Mouse (Mus musculus): ENCODE measurements around the gene Tmem252. TPM values are rescaled to one million over a fixed set of nuclear protein-coding genes. Genes with fewer than 3 reads are reported as not detected.

Gene Tmem252
- polyA plus RNA-seq, 1 experiment from 2014 or later = 3.9 TPM

DNA sequence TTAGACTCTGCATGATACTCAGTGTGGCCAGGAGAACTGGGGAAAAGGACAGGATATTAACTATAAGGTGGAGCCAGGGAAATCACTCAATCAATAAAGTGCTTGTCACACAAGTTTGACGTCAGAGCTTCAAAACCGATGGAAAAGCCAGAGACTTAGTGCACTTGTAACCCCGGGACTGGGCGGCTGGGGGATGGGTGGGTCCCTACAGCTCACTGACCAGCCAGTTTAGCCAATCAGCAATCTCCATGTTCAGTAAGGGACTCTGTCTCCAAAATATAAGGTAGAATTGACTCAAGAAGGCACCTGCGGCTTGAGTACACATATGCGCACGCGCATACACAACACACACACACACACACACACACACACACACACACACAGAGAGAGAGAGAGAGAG lies 25.8 kb upstream of the Tmem252 start:
- 72% methylated on average over 8 of the region's 8 CpGs for WGBS
- Histone ChIP-seq H3K9ac (ENCODE audit: low read length) (no peak overlapping the region), H3K4me2 (ENCODE audit: low read depth, low read length) (no peak overlapping the region), H3K4me3 (ENCODE audit: low read length) (no peak overlapping the region), H3K4me1 (ENCODE audit: control insufficient read depth, insufficient read depth, low read length) (0 out of 2 replicates have a peak, but pooled peaks cover 4% of the 10 kb centered on the region), H3K36me3 (ENCODE audit: control insufficient read depth, insufficient read depth) (no peaks in the 10 kb centered on the region), H3K27me3 (ENCODE audit: control insufficient read depth, insufficient read depth, low read length) (no peaks in the 10 kb centered on the region), H3K27ac (ENCODE audit: low read length) (no peak overlapping the region), H3K9me3 (replicated peaks; ENCODE audit: control insufficient read depth, low read length) (no peaks in the 10 kb centered on the region)
- ATAC-seq (replicated peaks; ENCODE audit: extremely low read depth, insufficient read depth, low FRiP score) = no peak

DNA sequence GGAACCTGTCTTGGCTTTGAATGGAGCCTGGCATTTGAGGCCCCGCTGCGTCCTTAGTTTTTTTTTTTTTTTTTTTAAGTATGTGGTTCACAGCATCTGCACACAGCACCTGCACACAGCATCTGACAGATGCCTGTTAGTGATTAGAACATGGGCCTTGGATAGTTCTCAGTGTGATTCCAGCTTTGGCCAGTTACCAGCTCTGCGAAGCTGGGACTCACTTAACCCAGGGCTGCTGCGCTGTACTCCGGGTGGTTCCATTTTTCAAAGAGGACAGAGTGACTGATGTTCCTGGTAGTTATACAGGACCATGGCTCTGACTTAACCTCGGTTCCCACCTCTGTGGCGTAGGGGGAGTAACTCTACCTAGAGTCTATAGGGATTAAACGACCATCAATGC lies 23.4 kb upstream of the Tmem252 start:
- Histone ChIP-seq H3K27ac (ENCODE audit: low read length) (no peak overlapping the region), H3K4me3 (ENCODE audit: low read length) (no peak overlapping the region), H3K36me3 (ENCODE audit: control insufficient read depth, insufficient read depth) (no peaks in the 10 kb centered on the region), H3K4me2 (ENCODE audit: low read depth, low read length) (no peak overlapping the region), H3K9me3 (replicated peaks; ENCODE audit: control insufficient read depth, low read length) (no peaks in the 10 kb centered on the region), H3K9ac (ENCODE audit: low read length) (no peak overlapping the region), H3K4me1 (ENCODE audit: control insufficient read depth, insufficient read depth, low read length) (peaks cover 17% of the 10 kb centered on the region), H3K27me3 (ENCODE audit: control insufficient read depth, insufficient read depth, low read length) (no peaks in the 10 kb centered on the region)
- ATAC-seq (replicated peaks; ENCODE audit: extremely low read depth, insufficient read depth, low FRiP score) = no peak
- WGBS = 85% methylated on average over 8 of the region's 8 CpGs

DNA sequence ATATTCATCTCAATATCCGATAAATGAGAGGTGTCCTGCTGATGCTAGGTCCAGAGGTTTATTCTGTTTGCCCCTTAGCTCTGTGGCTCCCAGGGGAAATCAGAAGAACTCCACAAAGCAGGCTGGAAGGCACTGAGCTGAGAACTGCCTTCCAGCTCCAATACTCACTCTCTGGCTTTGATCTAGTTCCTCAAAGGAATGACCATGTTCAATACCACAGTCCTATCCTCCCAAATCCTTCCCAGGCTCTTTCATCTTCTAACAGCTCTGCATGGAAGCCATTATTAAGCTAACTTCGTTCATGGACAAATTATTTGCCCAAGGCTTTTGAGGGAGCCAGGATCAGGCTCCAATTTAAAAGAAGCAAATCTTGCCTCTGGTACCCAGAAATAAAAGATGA lies 22.2 kb upstream of the Tmem252 start:
- 63% methylated on average over 2 of the region's 2 CpGs for WGBS
- peaks cover 14% of the 10 kb centered on the region for H3K4me1 ChIP-seq (ENCODE audit: control insufficient read depth, insufficient read depth, low read length)
- no peak overlapping the region for H3K9ac ChIP-seq (ENCODE audit: low read length)
- H3K36me3 ChIP-seq (ENCODE audit: control insufficient read depth, insufficient read depth) = no peaks in the 10 kb centered on the region
- H3K4me3 ChIP-seq (ENCODE audit: low read length) = no peak overlapping the region
- H3K27ac ChIP-seq (ENCODE audit: low read length) = no peak overlapping the region
- no peaks in the 10 kb centered on the region for H3K27me3 ChIP-seq (ENCODE audit: control insufficient read depth, insufficient read depth, low read length)
- H3K9me3 ChIP-seq (replicated peaks; ENCODE audit: control insufficient read depth, low read length) = no peaks in the 10 kb centered on the region
- no peak for ATAC-seq (replicated peaks; ENCODE audit: extremely low read depth, insufficient read depth, low FRiP score)
- H3K4me2 ChIP-seq (ENCODE audit: low read depth, low read length) = no peak overlapping the region

DNA sequence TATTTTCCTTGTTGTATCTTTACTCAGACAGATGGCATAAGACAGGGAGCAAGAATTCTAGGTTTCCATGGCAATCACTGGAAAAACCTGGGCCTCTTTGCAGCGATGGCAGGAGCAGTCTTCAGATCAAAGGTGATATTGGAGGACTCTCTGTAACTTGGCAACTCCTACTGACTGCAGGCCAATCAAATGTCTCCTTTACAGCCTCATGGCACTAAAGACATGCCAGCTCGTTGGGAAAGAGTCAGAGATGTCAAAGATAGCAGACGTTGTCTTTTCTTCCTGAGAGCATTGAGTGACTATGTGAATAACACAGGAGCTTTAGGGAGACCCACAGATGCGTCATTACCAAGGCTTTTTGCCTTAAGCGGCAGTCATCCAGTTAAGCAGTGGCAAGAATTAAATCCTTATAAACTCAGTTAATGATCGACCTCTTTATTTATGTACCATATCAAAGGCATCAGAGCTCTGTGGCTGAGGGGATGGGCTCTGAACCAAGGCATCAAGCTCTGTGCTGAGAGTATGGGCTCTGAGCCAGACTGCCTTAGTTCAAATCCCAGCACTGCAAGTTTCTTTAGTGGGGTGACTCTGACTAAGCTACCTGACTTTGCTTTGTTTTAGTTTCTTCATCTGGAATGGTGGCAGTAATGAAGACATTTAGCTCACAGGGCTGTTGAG lies 21.3 kb upstream of the Tmem252 start:
- 59% methylated on average over 6 of the region's 6 CpGs for WGBS
- Histone ChIP-seq H3K27ac (ENCODE audit: low read length) (no peak overlapping the region), H3K9ac (ENCODE audit: low read length) (no peak overlapping the region), H3K4me1 (ENCODE audit: control insufficient read depth, insufficient read depth, low read length) (peaks cover 19% of the 10 kb centered on the region), H3K4me2 (ENCODE audit: low read depth, low read length) (no peak overlapping the region), H3K36me3 (ENCODE audit: control insufficient read depth, insufficient read depth) (no peaks in the 10 kb centered on the region), H3K27me3 (ENCODE audit: control insufficient read depth, insufficient read depth, low read length) (no peaks in the 10 kb centered on the region), H3K9me3 (replicated peaks; ENCODE audit: control insufficient read depth, low read length) (no peaks in the 10 kb centered on the region), H3K4me3 (ENCODE audit: low read length) (no peak overlapping the region)
- ATAC-seq (replicated peaks; ENCODE audit: extremely low read depth, insufficient read depth, low FRiP score) = no peak

DNA sequence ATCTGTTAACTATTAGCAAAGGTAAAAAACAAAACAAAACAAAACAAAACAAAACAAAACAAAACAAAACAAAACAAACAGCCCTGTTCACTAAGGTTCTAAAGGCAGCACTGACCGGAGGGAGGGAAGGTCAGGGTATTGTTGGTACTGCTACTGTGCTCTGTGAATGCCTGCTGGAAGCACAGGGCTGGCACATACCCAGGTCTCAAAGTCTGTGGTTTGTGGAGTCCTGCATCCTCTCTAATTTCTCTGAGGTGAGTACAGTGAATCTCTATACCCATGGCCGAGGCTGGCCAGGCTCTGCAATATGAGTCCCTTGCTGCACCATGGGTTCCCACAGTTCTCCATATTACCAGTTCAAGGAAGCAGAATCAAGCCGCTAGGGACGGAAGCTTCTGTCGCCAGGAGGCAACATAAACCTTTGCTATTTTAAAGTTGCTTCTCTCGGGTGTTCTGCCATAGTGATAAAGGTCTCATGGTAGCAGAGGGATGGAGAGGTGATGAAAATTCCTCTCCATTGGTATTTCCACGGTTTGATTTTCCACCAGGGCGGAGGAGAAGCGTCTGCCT lies 20.5 kb upstream of the Tmem252 start:
- Histone ChIP-seq H3K27me3 (ENCODE audit: control insufficient read depth, insufficient read depth, low read length) (no peaks in the 10 kb centered on the region), H3K4me2 (ENCODE audit: low read depth, low read length) (peak overlapping the region; percentile 43), H3K36me3 (ENCODE audit: control insufficient read depth, insufficient read depth) (no peaks in the 10 kb centered on the region), H3K9me3 (replicated peaks; ENCODE audit: control insufficient read depth, low read length) (no peaks in the 10 kb centered on the region), H3K27ac (ENCODE audit: low read length) (peak overlapping the region; percentile 39; the same call in 1 of the 2 replicates), H3K4me3 (ENCODE audit: low read length) (no peak overlapping the region), H3K4me1 (ENCODE audit: control insufficient read depth, insufficient read depth, low read length) (peaks cover 19% of the 10 kb centered on the region), H3K9ac (ENCODE audit: low read length) (no peak overlapping the region)
- no peak for ATAC-seq (replicated peaks; ENCODE audit: extremely low read depth, insufficient read depth, low FRiP score)
- WGBS = 44% methylated on average over 9 of the region's 9 CpGs

DNA sequence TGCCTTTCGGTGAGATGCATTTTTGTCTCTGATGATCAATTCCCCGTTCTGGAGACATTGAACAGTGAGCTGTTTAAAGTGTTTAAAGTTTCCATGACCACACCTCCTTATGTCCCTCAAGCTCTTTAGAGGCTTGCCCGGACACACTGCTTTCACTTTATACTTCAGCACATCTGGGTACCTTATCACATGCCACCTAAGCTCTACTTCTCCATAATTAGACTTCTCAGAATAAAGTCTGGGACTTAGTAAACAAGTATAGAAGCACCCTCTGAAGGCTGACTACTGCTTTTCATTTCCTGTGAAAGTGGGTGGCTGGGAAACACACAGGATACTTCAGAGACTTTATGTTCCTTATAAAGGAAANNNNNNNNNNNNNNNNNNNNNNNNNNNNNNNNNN lies 16.8 kb upstream of the Tmem252 start:
- 40% methylated on average over 3 of the region's 3 CpGs for WGBS
- H3K4me1 ChIP-seq (ENCODE audit: control insufficient read depth, insufficient read depth, low read length) = peaks cover 19% of the 10 kb centered on the region

DNA sequence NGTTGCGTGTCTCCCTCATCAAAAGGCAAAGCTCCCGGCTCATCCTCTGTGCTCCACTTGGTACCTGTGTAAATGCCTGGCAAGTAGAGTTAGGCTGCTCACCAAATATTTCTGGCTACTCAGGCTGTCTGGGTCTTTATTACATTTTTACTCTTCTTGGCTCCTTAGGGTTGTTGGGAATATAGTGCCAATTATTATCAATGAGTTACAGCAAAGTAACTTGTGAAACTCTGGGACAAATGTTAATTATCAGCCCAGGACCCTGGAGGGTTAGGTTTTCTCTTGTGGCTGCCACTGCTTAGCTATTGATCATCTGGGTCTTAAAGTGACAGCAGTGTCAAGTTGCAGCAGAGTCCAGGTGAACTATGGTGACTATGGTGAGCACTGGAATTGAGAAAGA lies 11.5 kb upstream of the Tmem252 start:
- H3K9me3 ChIP-seq (replicated peaks; ENCODE audit: control insufficient read depth, low read length) = no peaks in the 10 kb centered on the region
- no peak overlapping the region for H3K27ac ChIP-seq (ENCODE audit: low read length)
- no peaks in the 10 kb centered on the region for H3K4me1 ChIP-seq (ENCODE audit: control insufficient read depth, insufficient read depth, low read length)
- ATAC-seq (replicated peaks; ENCODE audit: extremely low read depth, insufficient read depth, low FRiP score) = no peak
- no peaks in the 10 kb centered on the region for H3K36me3 ChIP-seq (ENCODE audit: control insufficient read depth, insufficient read depth)
- 93% methylated on average over 2 of the region's 2 CpGs for WGBS
- H3K9ac ChIP-seq (ENCODE audit: low read length) = no peak overlapping the region
- H3K4me2 ChIP-seq (ENCODE audit: low read depth, low read length) = no peak overlapping the region
- H3K4me3 ChIP-seq (ENCODE audit: low read length) = no peak overlapping the region
- H3K27me3 ChIP-seq (ENCODE audit: control insufficient read depth, insufficient read depth, low read length) = no peaks in the 10 kb centered on the region

More for the DNA sequence above, 16.8 kb upstream of the Tmem252 start:
- Histone ChIP-seq H3K9ac (ENCODE audit: low read length) (no peak overlapping the region), H3K4me3 (ENCODE audit: low read length) (no peak overlapping the region), H3K4me2 (ENCODE audit: low read depth, low read length) (peak overlapping the region; percentile 1; the same call in 1 of the 2 replicates), H3K27me3 (ENCODE audit: control insufficient read depth, insufficient read depth, low read length) (no peaks in the 10 kb centered on the region), H3K27ac (ENCODE audit: low read length) (no peak overlapping the region), H3K36me3 (ENCODE audit: control insufficient read depth, insufficient read depth) (no peaks in the 10 kb centered on the region), H3K9me3 (replicated peaks; ENCODE audit: control insufficient read depth, low read length) (no peaks in the 10 kb centered on the region)
- ATAC-seq (replicated peaks; ENCODE audit: extremely low read depth, insufficient read depth, low FRiP score) = no peak

DNA sequence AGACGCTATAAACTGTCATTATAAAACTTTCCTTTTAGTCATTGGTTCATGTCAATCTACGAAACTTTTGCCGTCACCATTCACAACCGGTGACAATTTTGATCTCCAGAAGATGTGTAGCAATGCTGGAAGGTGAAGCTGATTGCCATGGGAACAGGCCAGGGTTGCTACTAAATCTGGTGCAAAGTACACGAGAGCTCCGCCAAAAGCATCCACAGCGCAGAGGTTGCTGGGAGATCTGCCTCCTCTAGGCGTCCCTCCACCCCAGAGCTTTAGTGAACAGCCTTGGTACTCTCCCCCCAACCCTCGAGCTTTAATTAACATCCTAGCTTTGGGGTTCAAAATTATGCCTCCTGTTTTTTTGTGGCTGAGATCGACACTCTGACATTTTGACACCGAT lies 8.0 kb upstream of the Tmem252 start:
- Histone ChIP-seq H3K9me3 (replicated peaks; ENCODE audit: control insufficient read depth, low read length) (no peaks in the 10 kb centered on the region), H3K9ac (ENCODE audit: low read length) (no peak overlapping the region), H3K4me3 (ENCODE audit: low read length) (no peak overlapping the region), H3K27me3 (ENCODE audit: control insufficient read depth, insufficient read depth, low read length) (no peaks in the 10 kb centered on the region), H3K36me3 (ENCODE audit: control insufficient read depth, insufficient read depth) (no peaks in the 10 kb centered on the region), H3K27ac (ENCODE audit: low read length) (no peak overlapping the region), H3K4me1 (ENCODE audit: control insufficient read depth, insufficient read depth, low read length) (no peaks in the 10 kb centered on the region), H3K4me2 (ENCODE audit: low read depth, low read length) (no peak overlapping the region)
- ATAC-seq (replicated peaks; ENCODE audit: extremely low read depth, insufficient read depth, low FRiP score) = no peak
- 72% methylated on average over 11 of the region's 11 CpGs for WGBS

DNA sequence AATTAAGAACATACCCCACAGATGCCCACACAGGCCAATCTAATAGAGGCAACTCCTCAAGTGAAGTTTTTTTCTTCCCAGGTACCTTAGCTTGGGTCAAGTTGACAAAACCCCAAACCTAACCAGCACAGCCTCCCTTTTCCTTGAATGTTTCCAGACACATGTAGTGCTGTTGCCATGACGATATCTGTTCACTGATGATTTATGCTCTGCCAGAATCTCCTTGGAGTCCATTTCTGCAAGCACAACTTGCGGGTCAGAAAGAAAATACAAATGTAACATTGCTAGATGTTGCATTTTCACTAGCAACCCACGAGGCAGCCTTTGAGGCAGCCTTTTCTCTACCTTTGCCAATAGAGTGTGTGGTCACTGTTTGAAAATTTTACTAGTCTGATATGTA lies 6.3 kb upstream of the Tmem252 start:
- no peak for ATAC-seq (replicated peaks; ENCODE audit: extremely low read depth, insufficient read depth, low FRiP score)
- Histone ChIP-seq H3K9ac (ENCODE audit: low read length) (no peak overlapping the region), H3K4me3 (ENCODE audit: low read length) (no peak overlapping the region), H3K27me3 (ENCODE audit: control insufficient read depth, insufficient read depth, low read length) (no peaks in the 10 kb centered on the region), H3K4me1 (ENCODE audit: control insufficient read depth, insufficient read depth, low read length) (peaks cover 8% of the 10 kb centered on the region), H3K4me2 (ENCODE audit: low read depth, low read length) (no peak overlapping the region), H3K27ac (ENCODE audit: low read length) (no peak overlapping the region), H3K36me3 (ENCODE audit: control insufficient read depth, insufficient read depth) (no peaks in the 10 kb centered on the region), H3K9me3 (replicated peaks; ENCODE audit: control insufficient read depth, low read length) (no peaks in the 10 kb centered on the region)
- 86% methylated on average over 3 of the region's 3 CpGs for WGBS

Data from heart, embryonic 16.5 days (tissue).